Mouse (Mus musculus) liver, postnatal 0 days (tissue): Measurements from ENCODE around the gene Tcf3.

Experiments used
- CTCF ChIP-seq: sonication (generic); IDR thresholded peaks from 2 replicates; pipeline ENCODE4 v1.5.1; 2016; ENCODE audit warnings: antibody characterized with exemption, low read depth
- EP300 ChIP-seq: IDR thresholded peaks from 2 replicates; pipeline ENCODE4 v1.6.1; 2016; ENCODE audit warnings: antibody characterized with exemption, low read depth, mild to moderate bottlenecking

DNA sequence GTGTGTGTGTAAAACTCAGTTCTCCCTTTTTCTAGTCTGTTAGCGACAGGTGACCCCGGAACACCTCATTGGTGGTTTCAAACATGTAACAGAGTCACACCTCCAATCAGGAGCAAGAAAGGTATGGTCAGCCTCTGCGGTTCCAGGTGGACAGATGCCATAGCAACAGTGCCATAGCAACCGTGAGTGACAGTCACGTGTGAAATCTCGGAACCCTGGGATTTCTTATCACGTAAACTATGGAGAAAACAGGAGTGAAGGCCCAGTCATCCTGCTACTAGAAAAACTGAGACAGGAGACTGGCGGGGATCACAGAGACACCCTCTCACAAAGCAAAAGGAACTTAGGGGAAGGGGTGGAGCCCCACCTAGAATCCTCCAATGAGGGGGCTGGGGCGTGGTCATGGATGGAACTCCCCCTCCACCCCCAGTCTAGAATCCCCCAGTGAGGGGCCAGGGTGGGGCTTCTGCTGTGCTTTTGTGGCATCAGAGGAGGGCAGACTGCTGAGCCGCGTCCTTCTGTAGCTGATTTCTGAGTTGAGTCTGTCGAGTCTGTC is 62.0 kb downstream of the Tcf3 start:
- no peak for TF ChIP-seq CTCF
- TF ChIP-seq EP300: no peak
